Mouse (Mus musculus) intestine, postnatal 0 days (tissue): Measurements from ENCODE around the gene U2af2. TPM values are rescaled to one million over a fixed set of nuclear protein-coding genes. Genes with fewer than 3 reads are reported as not detected.

Experiments
- ATAC-seq: fragments of 200-750 bp; cut with Nextera tagmentation; 2 replicates; pipeline ENCODE4 v1.8.0; 2017; ENCODE audit warnings: mild to moderate bottlenecking, moderate TSS enrichment, moderate library complexity
- H3K27ac ChIP-seq: fragments of 300-500 bp; sonication (generic); 2 replicates; pipeline ENCODE4 v1.5.1; 2014; ENCODE audit warnings: mild to moderate bottlenecking, low read depth, low read length, moderate library complexity
- H3K27me3 ChIP-seq: fragments of 300-500 bp; sonication (generic); replicated peaks from 2 replicates; pipeline ENCODE4 v1.6.1; 2014; ENCODE audit warnings: low read length, mixed read lengths; ENCODE audit not compliant: control insufficient read depth, insufficient read depth
- H3K36me3 ChIP-seq: fragments of 300-500 bp; sonication (generic); 2 replicates; pipeline ENCODE4 v1.6.1; 2014; ENCODE audit warnings: mild to moderate bottlenecking, moderate library complexity; ENCODE audit not compliant: control insufficient read depth, insufficient read depth
- H3K4me1 ChIP-seq: fragments of 300-500 bp; sonication (generic); replicated peaks from 2 replicates; pipeline ENCODE4 v1.6.1; 2014; ENCODE audit warnings: antibody characterized with exemption, low read length, mixed read lengths; ENCODE audit not compliant: control insufficient read depth, insufficient read depth
- H3K4me2 ChIP-seq: fragments of 300-500 bp; sonication (generic); replicated peaks from 2 replicates; pipeline ENCODE4 v1.6.1; 2014; ENCODE audit warnings: low read depth, mild to moderate bottlenecking, moderate library complexity
- H3K4me3 ChIP-seq: fragments of 300-500 bp; sonication (generic); 2 replicates; pipeline ENCODE4 v1.5.1; 2014; ENCODE audit warnings: low read depth, low read length
- H3K9ac ChIP-seq: fragments of 300-500 bp; sonication (generic); 2 replicates; pipeline ENCODE4 v1.6.1; 2014; ENCODE audit warnings: mild to moderate bottlenecking, low read depth, low read length
- H3K9me3 ChIP-seq: fragments of 300-500 bp; sonication (generic); 2 replicates; pipeline ENCODE4 v1.6.1; 2016; ENCODE audit warnings: mixed run types; ENCODE audit not compliant: control insufficient read depth
- CTCF ChIP-seq: sonication (generic); IDR thresholded peaks from 2 replicates; pipeline ENCODE4 v1.5.1; 2016; ENCODE audit warnings: low read depth, mild to moderate bottlenecking, control low read depth, antibody characterized with exemption, moderate library complexity
- WGBS: fragments of 180-500 bp; shearing (Covaris S2); extraction: QIAGEN DNeasy Blood & Tissue Kit; methylation state at CpG from one replicate; pipeline ENCODE4 v1.1.7; 2014; 5-methylcytosine and 5-hydroxymethylcytosine counted together
- polyA plus RNA-seq: library from polyadenylated mRNA; unstranded; fragments of >200 nt; fragmentation: Nextera tagmentation; extraction: Ambion mirVana; gene quantifications from 2 replicates; pipeline ENCODE4 v1.2.1, GENCODE M21; 2015

The U2af2 gene
- polyA plus RNA-seq, 1 experiment from 2014 or later = 48.3 TPM

- TF ChIP-seq CTCF = no peak
- Histone ChIP-seq H3K4me3 (no peak overlapping the region), H3K9me3 (no peaks in the 10 kb centered on the region), H3K4me2 (no peak overlapping the region), H3K9ac (no peak overlapping the region), H3K27me3 (no peaks in the 10 kb centered on the region), H3K4me1 (no peaks in the 10 kb centered on the region), H3K27ac (no peak overlapping the region), H3K36me3 (no peaks in the 10 kb centered on the region)
- 69% methylated on average over 2 of the region's 2 CpGs for WGBS
- ATAC-seq = no peak
Measured at GRCm38 (mm10) chr7:5044981-5045380, 17.0 kb upstream of the U2af2 start.

DNA sequence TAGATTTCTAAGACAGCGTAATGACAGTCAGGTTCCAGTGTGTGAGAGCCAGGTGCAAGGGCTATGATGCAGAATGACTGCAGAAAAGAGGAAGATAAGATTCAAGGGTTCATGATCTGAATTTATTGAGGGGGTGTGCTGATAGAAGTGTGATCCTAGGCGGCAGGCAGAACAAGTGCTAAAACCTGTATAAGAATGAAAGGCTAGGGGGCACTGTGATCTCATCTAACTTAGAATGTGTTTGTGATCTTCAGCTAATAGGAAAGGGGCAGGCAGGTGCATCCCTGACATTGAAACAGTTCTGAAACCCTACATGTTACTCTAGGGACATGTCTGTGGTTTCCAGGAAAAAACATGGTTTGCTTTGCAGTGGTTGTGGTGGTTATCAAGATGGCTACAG lies 15.8 kb upstream of the U2af2 start:
- no peak overlapping the region for H3K9ac ChIP-seq
- TF ChIP-seq CTCF = peak; percentile 32; the same call in 1 of the 2 replicates
- no peaks in the 10 kb centered on the region for H3K9me3 ChIP-seq
- H3K4me2 ChIP-seq = no peak overlapping the region
- ATAC-seq = no peak
- WGBS = 70% methylated on average over 2 of the region's 2 CpGs
- no peak overlapping the region for H3K27ac ChIP-seq
- H3K36me3 ChIP-seq = no peaks in the 10 kb centered on the region
- no peaks in the 10 kb centered on the region for H3K4me1 ChIP-seq
- H3K4me3 ChIP-seq = no peak overlapping the region
- H3K27me3 ChIP-seq = no peaks in the 10 kb centered on the region

DNA sequence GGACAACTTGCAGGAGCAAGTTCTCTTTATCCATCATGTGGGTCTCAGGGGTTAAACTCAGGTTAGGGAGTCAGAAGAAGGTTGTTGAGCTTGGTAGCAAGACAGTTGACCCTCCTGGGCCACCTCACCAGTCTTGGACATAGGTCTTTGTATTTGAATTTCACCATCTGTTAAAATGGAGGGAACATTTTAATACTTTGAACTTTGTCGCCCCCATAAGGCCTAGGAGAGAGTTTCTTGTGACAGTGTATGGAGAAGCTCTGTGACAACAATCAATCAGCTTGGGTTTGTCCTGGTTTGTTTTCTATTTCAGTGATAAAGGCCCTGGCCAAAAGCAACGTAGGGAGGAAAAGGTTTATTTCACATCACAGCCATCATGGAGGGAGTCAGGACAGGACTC lies 14.6 kb upstream of the U2af2 start:
- Histone ChIP-seq H3K9me3 (no peaks in the 10 kb centered on the region), H3K27me3 (peaks cover 7% of the 10 kb centered on the region; the same call in 1 of the 2 replicates), H3K4me2 (no peak overlapping the region), H3K36me3 (no peaks in the 10 kb centered on the region), H3K27ac (no peak overlapping the region), H3K4me3 (no peak overlapping the region), H3K9ac (no peak overlapping the region), H3K4me1 (no peaks in the 10 kb centered on the region)
- peak; percentile 64 for TF ChIP-seq CTCF
- no peak for ATAC-seq
- WGBS = 25% methylated on average over 2 of the region's 2 CpGs

GRCm38 (mm10) chr7:5051193-5052192 lies 10.4 kb upstream of the U2af2 start, which contains the start of gene Zfp580:
TSS of gene Zfp580 (plus strand) at chr7:5051538.
- H3K9ac ChIP-seq = peak within 1 kb of the TSS; percentile 60
- H3K4me2 ChIP-seq = peak within 1 kb of the TSS; percentile 89
- H3K36me3 ChIP-seq = no peaks in the 10 kb centered on the region
- peak within 1 kb of the TSS; percentile 57 for H3K4me3 ChIP-seq
- H3K9me3 ChIP-seq = no peaks in the 10 kb centered on the region
- H3K27ac ChIP-seq = no peak within 1 kb of the TSS
- no peak for TF ChIP-seq CTCF
- ATAC-seq = peak; percentile 68
- 1% methylated on average over 65 of the region's 65 CpGs for WGBS
- H3K27me3 ChIP-seq = peaks cover 48% of the 10 kb centered on the region
- no peaks in the 10 kb centered on the region for H3K4me1 ChIP-seq

DNA sequence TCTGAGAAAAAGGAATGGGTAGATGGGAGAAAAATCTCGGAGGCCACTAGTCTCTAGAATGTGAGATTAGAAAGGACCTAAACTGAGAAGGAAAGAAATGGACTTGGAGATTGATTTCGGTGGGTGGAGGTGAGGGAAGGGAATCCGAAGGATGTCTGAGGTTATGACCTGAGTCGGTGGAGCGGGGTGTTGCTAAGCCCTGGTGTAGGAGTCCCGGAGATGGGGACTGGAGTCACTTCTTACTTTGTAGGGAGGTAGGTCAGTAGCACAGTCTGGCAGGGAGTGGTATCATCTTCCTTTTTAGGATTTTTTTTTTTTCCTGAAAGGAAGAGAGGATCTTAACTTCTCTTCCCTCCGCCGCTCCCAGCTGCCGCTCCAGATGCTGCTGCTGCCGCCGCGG lies 9.5 kb upstream of the U2af2 start:
- no peak for ATAC-seq
- peaks cover 57% of the 10 kb centered on the region for H3K27me3 ChIP-seq

DNA sequence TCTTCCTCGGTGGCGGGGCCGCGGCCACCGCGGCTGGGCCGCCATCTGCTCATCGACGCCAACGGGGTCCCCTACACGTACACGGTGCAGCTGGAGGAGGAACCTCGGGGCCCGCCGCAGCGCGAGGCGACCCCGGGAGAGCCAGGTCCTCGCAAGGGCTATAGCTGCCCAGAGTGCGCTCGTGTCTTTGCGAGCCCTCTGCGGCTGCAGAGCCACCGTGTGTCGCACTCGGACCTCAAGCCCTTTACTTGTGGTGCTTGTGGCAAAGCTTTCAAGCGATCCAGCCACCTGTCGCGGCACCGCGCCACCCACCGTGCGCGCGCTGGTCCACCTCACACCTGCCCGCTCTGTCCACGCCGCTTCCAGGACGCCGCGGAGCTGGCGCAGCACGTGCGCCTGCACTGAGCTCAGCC lies 9.0 kb upstream of the U2af2 start:
- no peaks in the 10 kb centered on the region for H3K36me3 ChIP-seq
- no peak overlapping the region for H3K27ac ChIP-seq
- H3K27me3 ChIP-seq = peaks cover 62% of the 10 kb centered on the region
- WGBS = 6% methylated on average over 45 of the region's 45 CpGs
- TF ChIP-seq CTCF = no peak
- H3K4me3 ChIP-seq = peak overlapping the region; percentile 57
- ATAC-seq = no peak
- H3K4me1 ChIP-seq = no peaks in the 10 kb centered on the region
- H3K9ac ChIP-seq = no peak overlapping the region
- peak overlapping the region; percentile 89 for H3K4me2 ChIP-seq
- H3K9me3 ChIP-seq = no peaks in the 10 kb centered on the region

More for the DNA sequence above, 9.5 kb upstream of the U2af2 start:
- no peak for TF ChIP-seq CTCF
- Histone ChIP-seq H3K9me3 (no peaks in the 10 kb centered on the region), H3K4me1 (no peaks in the 10 kb centered on the region), H3K4me2 (peak overlapping the region; percentile 89), H3K36me3 (no peaks in the 10 kb centered on the region), H3K4me3 (peak overlapping the region; percentile 57), H3K9ac (no peak overlapping the region), H3K27ac (no peak overlapping the region)
- WGBS = 4% methylated on average over 9 of the region's 12 CpGs
